Mouse (Mus musculus) kidney, postnatal 0 days (tissue): ENCODE results near the gene Spag7. TPM values are rescaled to one million over a fixed set of nuclear protein-coding genes. Genes with fewer than 3 reads are reported as not detected.
A peak's percentile ranks its signal among the peaks of the same experiment; 100 is the strongest.

Experiments used
- ATAC-seq: fragments of 200-750 bp; cut with Nextera tagmentation; replicated peaks from 2 replicates; pipeline ENCODE4 v1.8.0; 2017; ENCODE audit warnings: low read depth, moderate number of reproducible peaks, moderate TSS enrichment, moderate library complexity; ENCODE audit not compliant: low FRiP score
- DNase-seq: peaks from one replicate; pipeline ENCODE4 v3.0.0-alpha.2; 2016; ENCODE audit warnings: low spot score
- H3K27ac ChIP-seq: fragments of 300-500 bp; sonication (generic); 2 replicates; pipeline ENCODE4 v1.5.1; 2014; ENCODE audit warnings: mild to moderate bottlenecking
- H3K27me3 ChIP-seq: fragments of 300-500 bp; sonication (generic); 2 replicates; pipeline ENCODE4 v1.6.1; 2014; ENCODE audit warnings: low read length, mixed read lengths; ENCODE audit not compliant: insufficient read depth
- H3K36me3 ChIP-seq: fragments of 300-500 bp; sonication (generic); 2 replicates; pipeline ENCODE4 v1.6.1; 2014; ENCODE audit warnings: low read length, mixed read lengths; ENCODE audit not compliant: insufficient read depth
- H3K4me1 ChIP-seq: fragments of 300-500 bp; sonication (generic); replicated peaks from 2 replicates; pipeline ENCODE4 v1.6.1; 2014; ENCODE audit warnings: antibody characterized with exemption, low read length, mixed read lengths; ENCODE audit not compliant: insufficient read depth
- H3K4me2 ChIP-seq: fragments of 300-500 bp; sonication (generic); 2 replicates; pipeline ENCODE4 v1.6.1; 2014; ENCODE audit warnings: mild to moderate bottlenecking, low read length, moderate library complexity, mixed read lengths
- H3K4me3 ChIP-seq: fragments of 300-500 bp; sonication (generic); replicated peaks from 2 replicates; pipeline ENCODE4 v1.5.1; 2014; ENCODE audit warnings: low read depth, low read length
- H3K9ac ChIP-seq: fragments of 300-500 bp; sonication (generic); 2 replicates; pipeline ENCODE4 v1.6.1; 2014; ENCODE audit warnings: low read depth, low read length
- H3K9me3 ChIP-seq: fragments of 300-500 bp; sonication (generic); replicated peaks from 2 replicates; pipeline ENCODE4 v1.6.1; 2016; ENCODE audit warnings: low read length, inconsistent platforms, mixed read lengths
- CTCF ChIP-seq: IDR thresholded peaks from 2 replicates; pipeline ENCODE4 v1.5.1; 2016; ENCODE audit warnings: antibody characterized with exemption, low read depth, mild to moderate bottlenecking, moderate library complexity
- WGBS: fragments of 180-500 bp; shearing (Covaris S2); extraction: QIAGEN DNeasy Blood & Tissue Kit; methylation state at CpG from one replicate; pipeline ENCODE4 v1.1.7; 2014; 5-methylcytosine and 5-hydroxymethylcytosine counted together
- polyA plus RNA-seq: library from polyadenylated mRNA; unstranded; fragments of >200 nt; fragmentation: Nextera tagmentation; extraction: Ambion mirVana; gene quantifications from 2 replicates; pipeline ENCODE4 v1.2.1, GENCODE M21; 2015

Gene Spag7
- polyA plus RNA-seq, 1 experiment from 2014 or later: 91.5 TPM

GRCm38 (mm10) chr11:70652884-70653344, 16.3 kb downstream of the Spag7 start:
- Histone ChIP-seq H3K9me3 (no peaks in the 10 kb centered on the region), H3K27me3 (no peaks in the 10 kb centered on the region)
- WGBS: 30% methylated on average over 6 of the region's 6 CpGs

GRCm38 (mm10) chr11:70652029-70652883, 17.0 kb downstream of the Spag7 start:
- Histone ChIP-seq H3K4me3 (peak overlapping the region; percentile 91), H3K4me2 (peak overlapping the region; percentile 90), H3K36me3 (peaks cover 38% of the 10 kb centered on the region), H3K9me3 (no peaks in the 10 kb centered on the region), H3K9ac (peak overlapping the region; percentile 98), H3K27me3 (no peaks in the 10 kb centered on the region), H3K27ac (0 out of 2 replicates have a peak overlapping the region, but pooled peaks have one; percentile 31), H3K4me1 (peaks cover 23% of the 10 kb centered on the region)
- 42% methylated on average over 12 of the region's 12 CpGs for WGBS
- DNase-seq (peak; percentile 15), ATAC-seq (no peak)
- no peak for TF ChIP-seq CTCF

More at GRCm38 (mm10) chr11:70652884-70653344, 16.3 kb downstream of the Spag7 start:
- no peak for TF ChIP-seq CTCF
- ATAC-seq: no peak
- Histone ChIP-seq H3K36me3 (peaks cover 38% of the 10 kb centered on the region), H3K4me1 (peaks cover 29% of the 10 kb centered on the region), H3K4me3 (peak overlapping the region; percentile 91), H3K27ac (peak overlapping the region; percentile 99), H3K4me2 (peak overlapping the region; percentile 90), H3K9ac (peak overlapping the region; percentile 98)
- DNase-seq: no peak

DNA sequence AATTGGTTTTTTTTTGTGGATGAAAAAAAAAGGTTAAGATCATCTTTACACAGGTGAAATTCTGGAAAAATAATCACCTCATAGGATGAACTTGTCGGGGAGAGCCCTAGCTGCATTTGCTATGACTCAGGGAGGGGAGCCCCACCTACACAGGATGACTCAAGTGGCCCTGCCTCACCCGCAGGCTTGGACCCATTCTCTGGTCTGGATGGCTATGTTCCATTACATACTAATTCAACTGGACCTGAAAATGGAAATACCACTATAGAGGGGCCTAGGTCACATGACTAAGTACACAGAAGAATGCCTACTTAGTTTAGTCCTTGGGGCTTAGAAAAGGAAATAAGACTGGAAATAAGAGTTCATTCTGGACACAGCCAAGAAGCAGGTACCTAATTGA, 17.8 kb downstream of the Spag7 start:
- no peak for ATAC-seq
- Histone ChIP-seq H3K27me3 (no peaks in the 10 kb centered on the region), H3K9ac (no peak overlapping the region)

DNA sequence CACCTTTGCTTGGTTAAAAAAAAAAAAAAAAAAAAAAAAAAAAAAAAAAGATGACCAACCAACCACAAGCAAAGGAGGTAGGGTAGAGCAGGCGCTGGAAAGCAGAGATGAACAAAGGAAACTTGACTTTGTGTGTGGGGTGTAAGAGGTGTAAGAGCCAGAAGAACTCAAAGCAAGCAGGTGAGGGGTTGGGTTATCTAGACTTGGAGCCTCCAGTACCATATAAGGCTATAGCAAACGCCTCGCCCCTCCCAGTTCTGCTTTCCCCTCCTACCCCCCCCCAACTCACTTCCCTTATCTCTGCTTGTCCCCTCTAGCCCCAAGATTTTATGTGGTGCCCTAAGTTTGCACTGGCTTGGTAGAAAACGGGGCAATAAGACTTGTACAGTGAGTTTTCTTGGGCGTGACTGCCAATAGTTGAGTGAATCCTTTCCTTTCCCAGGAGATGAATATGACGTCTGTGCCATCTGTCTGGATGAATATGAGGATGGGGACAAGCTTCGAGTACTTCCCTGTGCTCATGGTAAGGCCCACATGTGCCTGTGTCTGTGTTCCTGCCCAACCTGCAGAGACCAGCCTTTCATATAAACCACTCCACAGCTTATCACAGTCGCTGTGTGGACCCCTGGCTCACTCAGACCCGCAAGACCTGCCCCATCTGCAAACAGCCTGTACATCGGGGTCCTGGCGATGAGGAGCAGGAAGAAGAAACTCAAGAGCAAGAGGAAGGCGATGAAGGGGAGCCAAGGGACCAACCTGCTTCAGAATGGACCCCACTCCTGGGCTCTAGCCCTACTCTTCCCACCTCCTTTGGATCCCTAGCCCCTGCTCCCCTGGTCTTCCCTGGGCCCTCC, 18.7 kb downstream of the Spag7 start:
- H3K27ac ChIP-seq: no peak overlapping the region
- no peaks in the 10 kb centered on the region for H3K9me3 ChIP-seq
- WGBS: 72% methylated on average over 12 of the region's 12 CpGs
- DNase-seq: peak; percentile 5
- peak overlapping the region; percentile 16; the same call in 1 of the 2 replicates for H3K4me2 ChIP-seq
- H3K27me3 ChIP-seq: no peaks in the 10 kb centered on the region
- H3K4me1 ChIP-seq: peaks cover 16% of the 10 kb centered on the region; the same call in 1 of the 2 replicates
- no peak overlapping the region for H3K9ac ChIP-seq
- H3K36me3 ChIP-seq: peaks cover 38% of the 10 kb centered on the region
- no peak for TF ChIP-seq CTCF
- H3K4me3 ChIP-seq: no peak overlapping the region
- ATAC-seq: no peak

More for the DNA sequence above, 17.8 kb downstream of the Spag7 start:
- Histone ChIP-seq H3K4me3 (no peak overlapping the region), H3K36me3 (peaks cover 38% of the 10 kb centered on the region), H3K9me3 (no peaks in the 10 kb centered on the region), H3K4me1 (peaks cover 17% of the 10 kb centered on the region), H3K4me2 (no peak overlapping the region), H3K27ac (no peak overlapping the region)
- WGBS: 63% methylated on average over 2 of the region's 2 CpGs
- no peak for TF ChIP-seq CTCF
- no peak for DNase-seq

- Histone ChIP-seq H3K9ac (0 out of 2 replicates have a peak overlapping the region, but pooled peaks have one; percentile 90), H3K36me3 (peaks cover 51% of the 10 kb centered on the region), H3K4me3 (no peak overlapping the region), H3K9me3 (no peaks in the 10 kb centered on the region), H3K4me1 (peaks cover 20% of the 10 kb centered on the region; the same call in 1 of the 2 replicates), H3K27ac (no peak overlapping the region), H3K4me2 (0 out of 2 replicates have a peak overlapping the region, but pooled peaks have one; percentile 99), H3K27me3 (no peaks in the 10 kb centered on the region)
- DNase-seq (no peak), ATAC-seq (no peak)
- 69% methylated on average over 8 of the region's 8 CpGs for WGBS
- no peak for TF ChIP-seq CTCF
Observed at GRCm38 (mm10) chr11:70649185-70649734, 20.0 kb downstream of the Spag7 start.
